Mouse (Mus musculus) hindbrain, embryonic 10.5 days (tissue): ENCODE data around the gene Abcf3. TPM values are rescaled to one million over a fixed set of nuclear protein-coding genes. Genes with fewer than 3 reads are reported as not detected.

Source experiments
- DNase-seq: peaks from one replicate; pipeline ENCODE4 v3.0.0-alpha.2; 2017; ENCODE audit warnings: low spot score
- H3K27ac ChIP-seq: fragments of 300-500 bp; sonication (generic); 2 replicates; pipeline ENCODE4 v1.5.1; 2016; ENCODE audit warnings: mild to moderate bottlenecking, moderate library complexity
- H3K27me3 ChIP-seq: fragments of 300-500 bp; sonication (generic); 2 replicates; pipeline ENCODE4 v1.6.1; 2016; ENCODE audit warnings: mild to moderate bottlenecking; ENCODE audit not compliant: poor library complexity, insufficient read depth, severe bottlenecking
- H3K36me3 ChIP-seq: fragments of 300-500 bp; sonication (generic); 2 replicates; pipeline ENCODE4 v1.6.1; 2016; ENCODE audit warnings: mild to moderate bottlenecking, moderate library complexity
- H3K4me1 ChIP-seq: fragments of 300-500 bp; sonication (generic); replicated peaks from 2 replicates; pipeline ENCODE4 v1.6.1; 2016; ENCODE audit warnings: mild to moderate bottlenecking
- H3K4me3 ChIP-seq: fragments of 300-500 bp; sonication (generic); 2 replicates; pipeline ENCODE4 v1.5.1; 2016; ENCODE audit warnings: mild to moderate bottlenecking, moderate library complexity
- H3K9me3 ChIP-seq: fragments of 300-500 bp; sonication (generic); 2 replicates; pipeline ENCODE4 v1.6.1; 2016; ENCODE audit warnings: mild to moderate bottlenecking, moderate library complexity
- WGBS: fragments of 180-500 bp; shearing (Covaris S2); methylation state at CpG from one replicate; pipeline ENCODE4 v1.1.7; 2016; 5-methylcytosine and 5-hydroxymethylcytosine counted together
- polyA plus RNA-seq: library from polyadenylated mRNA; unstranded; fragments of >200 nt; fragmentation: Nextera tagmentation; extraction: Ambion mirVana; gene quantifications from 2 replicates; pipeline ENCODE4 v1.2.1, GENCODE M21; 2016

The Abcf3 gene
- 59.4 and 65.2 TPM in 2 replicates for polyA plus RNA-seq

GRCm38 (mm10) chr16:20548096-20548948 is at the start of gene Abcf3:
Gene Abcf3 (plus strand): TSS chr16:20548577.
- H3K4me3 ChIP-seq: peak within 1 kb of the TSS; percentile 68
- H3K36me3 ChIP-seq: peaks cover 64% of the 10 kb centered on the region
- peak within 1 kb of the TSS; percentile 88 for H3K27ac ChIP-seq
- H3K27me3 ChIP-seq: no peaks in the 10 kb centered on the region
- H3K9me3 ChIP-seq: no peaks in the 10 kb centered on the region
- WGBS: under 1% methylated on average over 56 of the region's 56 CpGs
- peaks cover 18% of the 10 kb centered on the region for H3K4me1 ChIP-seq
- DNase-seq: peak; percentile 98

GRCm38 (mm10) chr16:20498677-20499475 is 49.5 kb upstream of the Abcf3 start, which contains the start of gene Eif2b5:
Gene Eif2b5 (plus strand): TSS chr16:20498817.
- H3K27me3 ChIP-seq: peaks cover 12% of the 10 kb centered on the region
- no peaks in the 10 kb centered on the region for H3K9me3 ChIP-seq
- H3K4me1 ChIP-seq: peaks cover 22% of the 10 kb centered on the region
- peaks cover 40% of the 10 kb centered on the region for H3K36me3 ChIP-seq
- H3K4me3 ChIP-seq: peak within 1 kb of the TSS; percentile 90
- DNase-seq: peak; percentile 90
- under 1% methylated on average over 49 of the region's 49 CpGs for WGBS
- peak within 1 kb of the TSS; percentile 95 for H3K27ac ChIP-seq

GRCm38 (mm10) chr16:20506000-20506399 is 42.4 kb upstream of the Abcf3 start:
- WGBS: 93% methylated on average over 8 of the region's 8 CpGs
- H3K27me3 ChIP-seq: no peaks in the 10 kb centered on the region
- no peaks in the 10 kb centered on the region for H3K4me1 ChIP-seq
- no peaks in the 10 kb centered on the region for H3K9me3 ChIP-seq
- no peak overlapping the region for H3K27ac ChIP-seq
- no peak for DNase-seq
- H3K4me3 ChIP-seq: no peak overlapping the region
- H3K36me3 ChIP-seq: peaks cover 100% of the 10 kb centered on the region

DNA sequence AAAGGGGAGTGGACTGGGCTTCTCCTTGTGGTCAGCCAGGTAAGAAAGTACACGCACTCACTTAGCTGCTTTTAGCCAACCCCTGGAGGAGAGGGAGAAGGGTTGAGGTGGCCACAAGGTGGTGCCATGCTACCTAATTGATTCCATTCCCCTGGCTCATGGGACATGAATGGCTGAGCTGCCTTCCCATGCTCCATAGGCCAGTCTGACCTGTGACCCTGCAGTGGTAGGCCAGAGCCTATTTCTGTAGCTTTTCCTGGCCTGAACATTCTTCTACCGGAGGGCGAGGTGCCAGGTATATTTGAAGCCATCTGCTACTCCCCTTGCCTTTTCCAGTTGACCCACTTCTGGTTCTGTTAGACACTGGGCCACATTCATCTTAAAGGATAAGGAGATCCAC is 39.0 kb upstream of the Abcf3 start:
- Histone ChIP-seq H3K4me1 (no peaks in the 10 kb centered on the region), H3K4me3 (no peak overlapping the region), H3K36me3 (peaks cover 74% of the 10 kb centered on the region), H3K27ac (no peak overlapping the region), H3K9me3 (no peaks in the 10 kb centered on the region), H3K27me3 (no peaks in the 10 kb centered on the region)
- peak; percentile 40 for DNase-seq
- 78% methylated on average over 3 of the region's 3 CpGs for WGBS

- Histone ChIP-seq H3K9me3 (no peaks in the 10 kb centered on the region), H3K36me3 (peaks cover 54% of the 10 kb centered on the region)
Measured at GRCm38 (mm10) chr16:20511277-20511847, 37.0 kb upstream of the Abcf3 start.

GRCm38 (mm10) chr16:20516032-20516431 is 32.3 kb upstream of the Abcf3 start:
- peak overlapping the region; percentile 98 for H3K27ac ChIP-seq
- DNase-seq: no peak
- peaks cover 27% of the 10 kb centered on the region for H3K36me3 ChIP-seq
- H3K4me1 ChIP-seq: peaks cover 31% of the 10 kb centered on the region
- peak overlapping the region; percentile 97 for H3K4me3 ChIP-seq
- H3K9me3 ChIP-seq: no peaks in the 10 kb centered on the region
- no peaks in the 10 kb centered on the region for H3K27me3 ChIP-seq

More at GRCm38 (mm10) chr16:20511277-20511847, 37.0 kb upstream of the Abcf3 start:
- Histone ChIP-seq H3K27ac (no peak overlapping the region), H3K27me3 (no peaks in the 10 kb centered on the region), H3K4me3 (no peak overlapping the region), H3K4me1 (peaks cover 5% of the 10 kb centered on the region)
- DNase-seq: no peak
- 90% methylated on average over 7 of the region's 7 CpGs for WGBS

DNA sequence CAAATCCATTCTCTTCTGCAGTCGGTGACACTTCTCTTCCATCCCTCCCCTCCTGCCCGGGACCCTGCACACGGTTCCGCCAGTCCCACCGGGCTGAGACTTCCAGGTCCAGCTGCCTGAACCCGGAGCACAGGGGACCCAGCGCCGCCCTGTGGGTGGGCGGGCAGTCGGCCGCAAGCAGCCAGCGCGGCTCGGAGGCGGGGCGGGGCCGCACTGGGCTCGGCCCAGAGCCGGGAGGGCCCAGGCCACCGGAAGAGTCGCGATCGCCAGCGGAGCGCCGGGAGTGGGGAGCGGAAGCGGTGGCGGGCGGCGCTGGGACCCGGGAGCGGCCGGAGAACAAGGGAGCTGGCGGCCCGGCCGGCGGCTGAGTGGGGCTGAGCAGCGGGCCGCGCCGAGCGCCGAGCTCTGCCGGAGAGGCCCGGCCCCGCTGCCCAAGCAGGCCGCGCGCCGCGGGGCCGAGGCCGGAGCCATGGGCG is 31.6 kb upstream of the Abcf3 start, which contains the start of gene Dvl3:
Gene Dvl3 (plus strand): TSS at position 257 of the 476 bp plus-strand sequence.
- peak; percentile 90 for DNase-seq
- Histone ChIP-seq H3K36me3 (peaks cover 28% of the 10 kb centered on the region), H3K27ac (peak within 1 kb of the TSS; percentile 98), H3K9me3 (no peaks in the 10 kb centered on the region), H3K4me3 (peak within 1 kb of the TSS; percentile 97), H3K4me1 (peaks cover 31% of the 10 kb centered on the region), H3K27me3 (no peaks in the 10 kb centered on the region)
- under 1% methylated on average over 55 of the region's 55 CpGs for WGBS

DNA sequence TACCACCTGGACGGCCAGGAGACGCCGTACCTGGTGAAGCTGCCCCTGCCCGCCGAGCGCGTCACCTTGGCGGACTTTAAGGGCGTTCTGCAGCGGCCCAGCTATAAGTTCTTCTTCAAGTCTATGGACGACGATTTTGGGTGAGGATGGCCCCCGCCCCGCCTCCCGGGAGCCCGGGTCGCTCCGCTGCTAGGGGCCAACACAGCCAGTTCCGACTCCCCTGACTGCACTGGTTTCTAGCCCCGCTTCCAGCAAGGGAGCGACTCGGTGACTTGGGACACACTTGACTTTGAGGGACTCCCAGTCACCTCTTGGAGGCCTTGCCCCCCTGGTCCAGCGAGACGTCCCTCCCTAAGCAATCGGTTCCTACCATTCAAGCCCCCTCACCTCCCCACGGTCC is 31.2 kb upstream of the Abcf3 start:
- no peaks in the 10 kb centered on the region for H3K9me3 ChIP-seq
- H3K36me3 ChIP-seq: peaks cover 32% of the 10 kb centered on the region
- 0% methylated on average over 26 of the region's 26 CpGs for WGBS
- peaks cover 31% of the 10 kb centered on the region for H3K4me1 ChIP-seq
- peak overlapping the region; percentile 98 for H3K27ac ChIP-seq
- DNase-seq: no peak
- H3K27me3 ChIP-seq: no peaks in the 10 kb centered on the region
- peak overlapping the region; percentile 97 for H3K4me3 ChIP-seq

GRCm38 (mm10) chr16:20517701-20518374 is 30.5 kb upstream of the Abcf3 start:
- WGBS: 2% methylated on average over 6 of the region's 6 CpGs
- peaks cover 31% of the 10 kb centered on the region for H3K4me1 ChIP-seq
- peaks cover 37% of the 10 kb centered on the region for H3K36me3 ChIP-seq
- DNase-seq: peak; percentile 77
- no peaks in the 10 kb centered on the region for H3K9me3 ChIP-seq
- H3K27me3 ChIP-seq: no peaks in the 10 kb centered on the region
- peak overlapping the region; percentile 98 for H3K27ac ChIP-seq
- peak overlapping the region; percentile 97 for H3K4me3 ChIP-seq

GRCm38 (mm10) chr16:20523886-20524285 is 24.5 kb upstream of the Abcf3 start:
- Histone ChIP-seq H3K4me3 (no peak overlapping the region), H3K27ac (no peak overlapping the region), H3K9me3 (no peaks in the 10 kb centered on the region), H3K4me1 (peaks cover 10% of the 10 kb centered on the region), H3K27me3 (no peaks in the 10 kb centered on the region), H3K36me3 (peaks cover 97% of the 10 kb centered on the region)
- no peak for DNase-seq
- WGBS: 80% methylated on average over 10 of the region's 10 CpGs

- Histone ChIP-seq H3K27me3 (no peaks in the 10 kb centered on the region), H3K4me3 (no peak overlapping the region), H3K36me3 (peaks cover 99% of the 10 kb centered on the region), H3K9me3 (no peaks in the 10 kb centered on the region), H3K4me1 (no peaks in the 10 kb centered on the region), H3K27ac (no peak overlapping the region)
- no peak for DNase-seq
- WGBS: 91% methylated on average over 5 of the region's 5 CpGs
Measured at GRCm38 (mm10) chr16:20528779-20529178, 19.6 kb upstream of the Abcf3 start.

GRCm38 (mm10) chr16:20529375-20529774 is 19.0 kb upstream of the Abcf3 start:
- no peak overlapping the region for H3K4me3 ChIP-seq
- WGBS: 94% methylated on average over 1 of the region's 1 CpGs

More at GRCm38 (mm10) chr16:20529375-20529774, 19.0 kb upstream of the Abcf3 start:
- Histone ChIP-seq H3K4me1 (no peaks in the 10 kb centered on the region), H3K36me3 (peaks cover 93% of the 10 kb centered on the region), H3K27me3 (no peaks in the 10 kb centered on the region), H3K27ac (no peak overlapping the region), H3K9me3 (no peaks in the 10 kb centered on the region)
- no peak for DNase-seq
